Mouse (Mus musculus): ENCODE data around the gene Meox1.

DNA sequence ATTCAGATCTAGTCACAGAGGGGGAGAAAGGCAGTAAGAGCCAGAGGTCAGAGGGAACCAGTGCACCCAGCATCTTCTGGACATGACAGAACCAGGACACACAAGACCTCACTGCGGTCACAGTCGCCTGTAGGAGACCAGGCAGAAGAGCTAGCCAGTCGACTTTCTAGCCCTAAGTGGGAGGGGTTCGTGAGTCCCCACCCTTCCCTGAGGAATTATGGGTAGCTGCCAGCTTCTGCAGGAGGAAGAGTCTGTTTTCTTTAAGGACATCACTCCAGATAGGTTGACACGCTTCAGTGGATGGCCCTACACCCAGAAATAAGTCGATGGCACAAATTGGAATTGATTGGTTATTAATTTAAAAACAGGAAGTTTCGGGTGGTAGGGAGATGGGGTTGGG lies 42.2 kb upstream of the Meox1 start:
- no peak for TF ChIP-seq CTCF (IDR thresholded peaks at IDR 0.05; ENCODE audit: low read depth, low read length)
- no peak for TF ChIP-seq GATA2 (IDR thresholded peaks at IDR 0.05; ENCODE audit: borderline replicate concordance, low read depth, low read length)
